Comparison of ENCODE assay signal across 9 mouse cellular contexts in genomic region chr7:34606051-34606450, GRCm38 (mm10).
A peak's percentile ranks its signal among the peaks of the same experiment; 100 is the strongest.
DNase-seq lines count a peak whose midpoint lies in the region.
"Had no signal": no experiment of that assay in that cellular context is flagged by ENCODE, and none has a peak within 500 bp of the region (broad histone marks: within the 10 kb centered on the region; RNA-seq: fewer than 3 reads in every experiment).

No protein-coding gene starts in this region.

- DNase-seq in embryo, embryonic 10 days (ENCODE audit: low spot score) = peak; percentile 37
- DNase-seq in embryo, embryonic 10.5 days (ENCODE audit: low spot score) = no peak
- peak; percentile 25 for DNase-seq in right cerebral cortex, postnatal 4 days
- no peak for DNase-seq in right cerebral cortex, adult 2 months (ENCODE audit: low spot score in 2 of 2)
- DNase-seq in kidney, postnatal 4 days = peak; percentile 33 to 55
- no peak for DNase-seq in urinary bladder, postnatal 10 days (ENCODE audit: low spot score)
- no peak for DNase-seq in frontal cortex, postnatal 10 days (ENCODE audit: low spot score in 2 of 2)
- DNase-seq in urinary bladder, adult 18-20 months (ENCODE audit: low spot score in 2 of 2) = no peak
- DNase-seq: gastrocnemius, postnatal 36 days had no signal

Comparison
In these comparisons a context has a peak if more than half of its experiments do, and no peak if none do; other contexts are left out.
1. DNase-seq: peak in embryo, embryonic 10 days (single experiment), right cerebral cortex, postnatal 4 days (single experiment) and kidney, postnatal 4 days (2 of 2); none in embryo, embryonic 10.5 days (single experiment), right cerebral cortex, adult 2 months (0 of 2), urinary bladder, postnatal 10 days (single experiment), frontal cortex, postnatal 10 days (0 of 2) and urinary bladder, adult 18-20 months (0 of 2).